Comparison of ENCODE assay signal across 8 mouse cellular contexts in the genomic region with DNA sequence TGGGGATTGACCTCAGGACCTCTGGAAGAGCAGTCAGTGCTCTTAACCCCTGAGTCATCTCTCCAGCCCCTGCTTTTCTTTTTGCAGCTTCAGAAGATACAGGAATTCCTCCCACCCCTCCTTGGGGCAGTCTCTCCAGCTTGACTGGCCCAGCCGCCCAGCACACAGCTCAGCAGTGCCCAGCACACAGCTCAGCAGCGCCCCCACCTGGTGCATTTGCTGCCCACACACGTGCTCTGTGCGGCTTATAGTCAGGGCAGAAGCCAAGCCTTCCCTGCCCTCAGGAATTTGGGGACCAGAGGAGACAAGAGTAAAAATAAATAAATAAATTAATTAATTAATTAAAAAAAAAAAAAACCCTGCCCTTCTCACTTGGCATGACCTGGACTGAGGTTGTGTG. TPM values are rescaled to one million over a fixed set of nuclear protein-coding genes. Genes with fewer than 3 reads are reported as not detected.
DNase-seq lines count a peak whose midpoint lies in the region; ATAC-seq and TF ChIP-seq lines count a peak whose summit lies in the region.

No protein-coding gene starts in this region.

- no peak overlapping the region for H3K9ac ChIP-seq in ES-E14 (ENCODE audit: insufficient read depth, low read depth, low read length, poor library complexity, severe bottlenecking)
- H3K9ac ChIP-seq in forebrain, embryonic 14.5 days (ENCODE audit: low read length) = no peak overlapping the region

- H3K4me3 ChIP-seq in ES-E14 (ENCODE audit: insufficient read depth in 1 of 2, low read depth in 1 of 2, low read length in 2 of 2, poor library complexity in 1 of 2, severe bottlenecking in 1 of 2) = no peak overlapping the region
- H3K4me3 ChIP-seq in forebrain, embryonic 14.5 days (ENCODE audit: low read depth, low read length) = no peak overlapping the region
- no peak overlapping the region for H3K4me3 ChIP-seq in lung, adult 2 months (replicated peaks; ENCODE audit: extremely low read depth, low read depth, low read length)
- no peak overlapping the region for H3K4me3 ChIP-seq in thymus, adult 2 months (ENCODE audit: control insufficient read depth, insufficient read depth, low read length)

- no peak overlapping the region for H3K27ac ChIP-seq in ES-E14 (ENCODE audit: insufficient read depth, low read depth, low read length, poor library complexity, severe bottlenecking)
- no peak overlapping the region for H3K27ac ChIP-seq in forebrain, embryonic 14.5 days (ENCODE audit: low read depth, low read length)
- no peak overlapping the region for H3K27ac ChIP-seq in thymus, adult 2 months (ENCODE audit: control insufficient read depth, insufficient read depth, low read length)

- H3K27me3 ChIP-seq in forebrain, embryonic 14.5 days (replicated peaks; ENCODE audit: control insufficient read depth, insufficient read depth, low read length) = no peaks in the 10 kb centered on the region
- H3K27me3 ChIP-seq in thymus, adult 2 months (ENCODE audit: control insufficient read depth, insufficient read depth, low read length) = no peaks in the 10 kb centered on the region

- ATAC-seq in forebrain, embryonic 14.5 days = peak; percentile 78

- 13% methylated on average over 4 of the region's 4 CpGs for WGBS in forebrain, embryonic 14.5 days
- WGBS in lung, adult 2 months = 15% methylated on average over 4 of the region's 4 CpGs
- WGBS in thymus, adult 2 months = 47% methylated on average over 4 of the region's 4 CpGs

- in situ Hi-C loops in ES-E14 (cut with MboI; ENCODE audit: low sequenced_read_pairs in 2 of 2, unreplicated experiment in 2 of 2) = no loop called here

- TF ChIP-seq CTCF in lung, adult 2 months (IDR thresholded peaks at IDR 0.05; ENCODE audit: insufficient read depth, low read length) = peak; percentile 81
- peak; percentile 79; the same call in 1 of the 2 replicates for TF ChIP-seq CTCF in thymus, adult 2 months (IDR thresholded peaks at IDR 0.05; ENCODE audit: borderline replicate concordance, control insufficient read depth, extremely low read depth, insufficient read depth, low read length, poor library complexity)

- no peak for TF ChIP-seq POLR2A in lung, adult 2 months (IDR thresholded peaks at IDR 0.05; ENCODE audit: borderline replicate concordance, extremely low read depth, low read depth, low read length)
- TF ChIP-seq POLR2A in thymus, adult 2 months (IDR thresholded peaks at IDR 0.05; ENCODE audit: control insufficient read depth, extremely low read depth, insufficient read depth, low read length, poor library complexity) = no peak

- intact Hi-C loops in heart, postnatal 25 days (cut with DNase I) = loop anchor here (2.0 to 10.0 kb wide), 2 partner anchors 107 to 195 kb away; a partner anchor contains a TSS

- H3K9me3 ChIP-seq in ES-E14 (ENCODE audit: control insufficient read depth, insufficient read depth, low read depth, low read length) = no peaks in the 10 kb centered on the region
- no peaks in the 10 kb centered on the region for H3K9me3 ChIP-seq in forebrain, embryonic 14.5 days (replicated peaks; ENCODE audit: control insufficient read depth, low read length)

- peaks cover 20% of the 10 kb centered on the region for H3K36me3 ChIP-seq in ES-E14 (ENCODE audit: control insufficient read depth, insufficient read depth, low read length, poor library complexity, severe bottlenecking)
- peaks cover 35% of the 10 kb centered on the region for H3K36me3 ChIP-seq in forebrain, embryonic 14.5 days (ENCODE audit: control insufficient read depth, insufficient read depth, low read length)
- peaks cover 14% of the 10 kb centered on the region for H3K36me3 ChIP-seq in thymus, adult 2 months (ENCODE audit: control insufficient read depth, insufficient read depth, low read length)

- peak; percentile 74 for DNase-seq in ES-E14 (ENCODE audit: low read depth, low spot score)
- DNase-seq in c-Kit-positive CD71-positive TER-119-positive erythroid progenitor cells, embryonic 14.5 days (ENCODE audit: low spot score) = peak; percentile 69
- peak; percentile 59 for DNase-seq in forebrain, embryonic 14.5 days (ENCODE audit: low spot score)
- DNase-seq in heart, postnatal 25 days (ENCODE audit: low spot score) = peak; percentile 29
- peak; percentile 92 to 94 for DNase-seq in kidney, postnatal 4 days
- DNase-seq in lung, adult 2 months = peak; percentile 83
- peak; percentile 39 for DNase-seq in ovary, adult 18-20 months (ENCODE audit: low spot score)
- DNase-seq in thymus, adult 2 months = peak; percentile 69

- no peaks in the 10 kb centered on the region for H3K4me1 ChIP-seq in ES-E14 (ENCODE audit: control insufficient read depth in 2 of 2, insufficient read depth in 2 of 2, low read length in 2 of 2, poor library complexity in 1 of 2)
- H3K4me1 ChIP-seq in forebrain, embryonic 14.5 days (ENCODE audit: control insufficient read depth, insufficient read depth, low read length) = no peaks in the 10 kb centered on the region
- no peaks in the 10 kb centered on the region for H3K4me1 ChIP-seq in lung, adult 2 months (ENCODE audit: control insufficient read depth, insufficient read depth, low read length)
- H3K4me1 ChIP-seq in thymus, adult 2 months (replicated peaks; ENCODE audit: control insufficient read depth, insufficient read depth, low read length) = no peaks in the 10 kb centered on the region

- no peak overlapping the region for H3K4me2 ChIP-seq in forebrain, embryonic 14.5 days (ENCODE audit: low read length)

TF ChIP-seq in ES-E14, 5 proteins besides CTCF, POLR2A, EP300 and RAD21:
- TF ChIP-seq MAFK (IDR thresholded peaks at IDR 0.05; ENCODE audit: insufficient read depth, low read depth, low read length) = 0 out of 2 replicates have a peak, but pooled peaks have one; percentile 25
- no peak for TF ChIP-seq HCFC1 (IDR thresholded peaks at IDR 0.05; ENCODE audit: borderline replicate concordance, insufficient read depth, low read length)
- no peak for TF ChIP-seq ZC3H11A (IDR thresholded peaks at IDR 0.05; ENCODE audit: borderline replicate concordance, low read depth, low read length)
- no peak for TF ChIP-seq CHD2 (IDR thresholded peaks at IDR 0.05; ENCODE audit: low read depth, low read length)

RNA-seq across cellular contexts. Expression of a gene that starts 5.1 kb away (rescaled TPM):
- 3.7 and 6.7 TPM in 2 replicates for total RNA-seq in ES-E14 (2012; rRNA removed)
- polyA plus RNA-seq in forebrain, embryonic 14.5 days (2014; fragmentation: Nextera tagmentation; extraction: Ambion mirVana) = 2.4 and 4.1 TPM in 2 replicates
- total RNA-seq in heart, postnatal 25 days (2021) = under 1 TPM; 0.16 to 0.42 TPM
- 6.7 and 7.0 TPM in 2 replicates for polyA plus RNA-seq in lung, adult 2 months (2012; rRNA removed)
- 3.3 and 5.3 TPM in 2 replicates for polyA plus RNA-seq in thymus, adult 2 months (2012; rRNA removed)

RNA-seq across cellular contexts. Expression of a gene that starts 10.8 kb away (rescaled TPM):
- 4.2 and 5.4 TPM in 2 replicates for total RNA-seq in ES-E14 (2012; rRNA removed)
- 5.7 and 5.8 TPM in 2 replicates for polyA plus RNA-seq in forebrain, embryonic 14.5 days (2014; fragmentation: Nextera tagmentation; extraction: Ambion mirVana)
- total RNA-seq in heart, postnatal 25 days (2021) = 10 to 100 TPM; 12.2 to 14.3 TPM
- polyA plus RNA-seq in lung, adult 2 months (2012; rRNA removed) = 29.3 and 38.5 TPM in 2 replicates
- polyA plus RNA-seq in thymus, adult 2 months (2012; rRNA removed) = 29.1 and 30.8 TPM in 2 replicates

RNA-seq across cellular contexts. Expression of a gene that starts 12.6 kb away (rescaled TPM):
- total RNA-seq in ES-E14 (2012; rRNA removed) = 54.9 and 58.2 TPM in 2 replicates
- polyA plus RNA-seq in forebrain, embryonic 14.5 days (2014; fragmentation: Nextera tagmentation; extraction: Ambion mirVana) = 92.0 and 95.0 TPM in 2 replicates
- 10 to 100 TPM; 83.0 to 88.6 TPM for total RNA-seq in heart, postnatal 25 days (2021)
- polyA plus RNA-seq in lung, adult 2 months (2012; rRNA removed) = 216 and 282 TPM in 2 replicates
- polyA plus RNA-seq in thymus, adult 2 months (2012; rRNA removed) = 193 and 212 TPM in 2 replicates

RNA-seq across cellular contexts. Expression of a gene that starts 13.3 kb away (rescaled TPM):
- total RNA-seq in ES-E14 (2012; rRNA removed) = 0.45 and 1.1 TPM in 2 replicates
- polyA plus RNA-seq in forebrain, embryonic 14.5 days (2014; fragmentation: Nextera tagmentation; extraction: Ambion mirVana) = not detected in 2 replicates
- total RNA-seq in heart, postnatal 25 days (2021) = under 1 TPM in 1 of 2 experiments, not detected in 1; 0.17 TPM
- 0.80 and 0.99 TPM in 2 replicates for polyA plus RNA-seq in lung, adult 2 months (2012; rRNA removed)
- polyA plus RNA-seq in thymus, adult 2 months (2012; rRNA removed) = 0.16 and 0.17 TPM in 2 replicates

RNA-seq across cellular contexts. Expression of a gene that starts 29.8 kb away (rescaled TPM):
- 52.1 and 53.1 TPM in 2 replicates for total RNA-seq in ES-E14 (2012; rRNA removed)
- 13.5 and 14.9 TPM in 2 replicates for polyA plus RNA-seq in forebrain, embryonic 14.5 days (2014; fragmentation: Nextera tagmentation; extraction: Ambion mirVana)
- total RNA-seq in heart, postnatal 25 days (2021) = 10 to 100 TPM; 43.8 to 44.2 TPM
- 13.1 and 19.8 TPM in 2 replicates for polyA plus RNA-seq in lung, adult 2 months (2012; rRNA removed)
- polyA plus RNA-seq in thymus, adult 2 months (2012; rRNA removed) = 24.5 and 25.3 TPM in 2 replicates

Comparison
In these comparisons a context has a peak if more than half of its experiments do, and no peak if none do; other contexts are left out.
1. DNase-seq: peak in every context shown above with its lines; median percentile 93 in kidney, postnatal 4 days; 83 in lung, adult 2 months; 74 in ES-E14; 69 in c-Kit-positive CD71-positive TER-119-positive erythroid progenitor cells, embryonic 14.5 days; 69 in thymus, adult 2 months; 59 in forebrain, embryonic 14.5 days; 39 in ovary, adult 18-20 months; 29 in heart, postnatal 25 days.